Mouse (Mus musculus): ENCODE data around the gene Kdsr. TPM values are rescaled to one million over a fixed set of nuclear protein-coding genes. Genes with fewer than 3 reads are reported as not detected.

Gene Kdsr
- 10 to 100 TPM; 22.4 to 28.7 TPM for total RNA-seq (2021)

DNA sequence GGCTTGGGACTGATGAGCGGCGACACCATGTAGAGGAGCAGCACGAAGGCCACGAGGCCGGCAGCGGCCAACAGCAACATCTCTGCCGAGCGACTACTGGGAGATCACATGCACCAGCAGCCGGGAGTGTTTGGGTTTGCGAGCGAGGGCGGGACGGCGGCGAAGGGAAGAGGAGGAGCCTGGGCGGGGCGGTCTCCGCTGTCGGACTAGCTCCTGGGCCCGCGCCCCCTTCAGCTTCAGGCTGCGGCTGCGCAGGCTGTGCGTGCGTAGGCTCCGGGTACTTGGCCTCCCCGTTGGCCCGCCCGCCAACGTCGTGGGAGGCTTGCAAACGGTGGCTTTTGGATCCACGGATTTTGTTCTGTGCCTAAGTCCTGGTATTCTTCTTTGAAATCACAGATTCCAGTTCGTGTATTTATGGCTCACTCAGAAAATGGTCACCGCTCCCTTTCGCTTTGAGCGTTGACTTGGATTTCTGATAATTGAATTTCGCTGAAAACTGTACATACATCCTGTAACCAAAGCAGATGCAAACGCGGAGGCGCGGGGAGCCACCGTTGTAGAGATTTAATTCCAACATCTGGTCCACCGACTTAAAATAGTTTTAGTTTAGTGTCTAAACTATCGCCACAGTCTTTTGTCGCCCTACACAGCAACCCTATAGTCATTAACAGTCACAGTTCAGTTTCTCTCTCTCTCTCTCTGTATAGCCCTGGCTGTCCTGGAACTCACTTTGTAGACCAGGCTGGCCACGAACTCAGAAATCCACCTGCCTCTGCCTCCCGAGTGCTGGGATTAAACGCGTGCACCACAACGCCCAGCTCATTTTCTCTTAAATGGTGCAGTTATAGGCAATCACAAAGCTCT lies at the start of gene Kdsr:
Kdsr (minus strand) TSS at position 156 of the 864 bp plus-strand sequence.
- DNase-seq, result peak; percentile 98
- intact Hi-C loops (cut with DNase I), result no loop called here

DNA sequence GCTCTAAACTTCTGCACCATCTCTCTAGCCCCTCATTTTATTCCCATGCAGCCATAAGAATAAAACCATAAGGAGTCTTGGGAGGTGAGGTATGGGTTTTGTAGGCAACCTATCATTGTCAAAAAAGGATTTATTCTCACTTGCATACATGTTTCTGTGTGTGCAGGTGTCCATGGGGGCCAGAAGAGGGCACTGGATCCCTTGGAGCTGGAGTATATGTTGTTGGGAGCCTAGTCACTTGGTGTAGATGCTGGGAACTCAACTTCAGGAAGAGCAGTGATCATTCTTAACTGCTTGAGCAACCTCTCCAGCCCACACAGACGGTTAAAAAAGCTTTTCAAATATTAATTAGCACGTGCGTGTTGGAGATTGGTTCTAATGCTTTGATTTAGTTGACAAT lies 40.4 kb upstream of the Kdsr start:
- no peak for DNase-seq
- intact Hi-C loops (cut with DNase I), result no loop called here

DNA sequence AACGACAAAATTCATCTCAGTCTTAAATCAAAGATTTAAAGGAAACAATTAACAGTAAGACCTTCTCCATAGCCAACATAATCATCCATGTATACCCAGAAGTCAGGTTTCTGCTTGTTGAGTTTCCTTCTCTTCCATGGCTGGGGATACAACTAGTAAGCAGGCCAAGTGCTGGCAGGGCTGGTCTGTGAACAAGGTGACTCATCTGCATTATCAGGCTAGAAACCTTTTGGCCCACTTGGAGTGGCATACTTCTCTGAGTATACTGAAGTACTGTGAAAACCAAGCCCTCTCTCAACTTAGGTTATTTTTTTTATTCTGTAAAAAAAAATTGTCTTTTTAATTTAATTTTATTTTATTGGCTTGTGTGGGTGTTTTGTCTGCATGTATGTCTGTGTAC lies 39.9 kb upstream of the Kdsr start:
- intact Hi-C loops (cut with DNase I), result no loop called here
- no peak for DNase-seq

DNA sequence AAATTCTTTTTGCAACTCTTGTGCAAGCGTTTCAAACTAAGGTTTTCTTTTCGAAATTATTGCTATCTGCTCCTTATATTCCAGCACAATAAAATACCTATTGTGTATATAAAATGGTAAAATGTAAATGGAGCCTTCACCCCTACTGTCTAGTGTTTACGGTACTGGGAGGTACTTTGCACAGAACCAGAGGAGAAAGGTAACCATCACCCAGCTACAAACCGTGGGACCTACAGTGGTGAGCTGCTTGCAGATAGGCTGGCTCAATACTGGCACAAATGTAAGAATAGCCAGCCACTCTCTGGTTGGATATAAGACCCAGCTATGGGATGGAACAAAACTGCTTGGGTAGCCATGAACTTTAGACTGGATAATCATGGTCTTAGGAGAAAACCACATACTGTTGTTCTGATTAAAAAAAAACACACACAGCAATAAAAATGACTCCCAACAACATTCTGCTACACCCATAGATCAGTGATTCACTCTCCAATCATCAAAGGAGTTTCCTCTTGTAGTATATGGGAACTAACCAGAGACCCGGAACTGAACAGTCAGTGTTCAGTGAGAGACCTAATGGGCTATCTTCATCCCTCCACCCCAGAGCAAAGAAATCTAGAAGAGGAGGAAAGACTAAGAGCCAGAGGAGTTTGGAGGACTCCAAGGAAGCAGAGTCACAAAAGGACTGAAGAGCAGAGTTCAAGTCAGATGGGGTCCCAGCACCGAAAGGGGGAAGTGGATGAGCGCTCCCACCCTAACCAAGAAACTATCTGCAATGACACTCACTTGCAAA lies 37.7 kb upstream of the Kdsr start:
- intact Hi-C loops (cut with DNase I), result no loop called here
- no peak for DNase-seq

DNA sequence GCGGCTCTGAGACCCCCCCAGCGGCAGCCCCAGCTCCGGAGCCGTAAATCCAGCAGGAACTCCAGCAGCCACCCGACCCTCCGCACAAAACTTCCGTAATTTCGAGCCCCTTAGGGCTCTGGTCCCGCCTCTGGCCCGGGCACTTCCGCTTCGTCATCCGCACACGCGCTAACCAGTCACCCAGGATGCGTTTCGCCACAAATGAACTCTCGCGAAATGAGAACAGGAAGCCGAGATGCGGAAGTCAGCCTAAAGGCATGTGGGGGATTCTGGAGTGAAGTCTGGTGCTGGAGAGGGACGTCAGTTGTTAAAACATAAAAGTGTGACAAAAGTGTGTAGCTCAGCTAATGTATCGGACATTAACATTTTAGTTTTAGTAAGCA lies 37.0 kb upstream of the Kdsr start, which contains the start of gene Vps4b:
Vps4b (minus strand) TSS at position 187 of the 383 bp plus-strand sequence.
- intact Hi-C loops (cut with DNase I), result no loop called here
- peak; percentile 91 for DNase-seq

DNA sequence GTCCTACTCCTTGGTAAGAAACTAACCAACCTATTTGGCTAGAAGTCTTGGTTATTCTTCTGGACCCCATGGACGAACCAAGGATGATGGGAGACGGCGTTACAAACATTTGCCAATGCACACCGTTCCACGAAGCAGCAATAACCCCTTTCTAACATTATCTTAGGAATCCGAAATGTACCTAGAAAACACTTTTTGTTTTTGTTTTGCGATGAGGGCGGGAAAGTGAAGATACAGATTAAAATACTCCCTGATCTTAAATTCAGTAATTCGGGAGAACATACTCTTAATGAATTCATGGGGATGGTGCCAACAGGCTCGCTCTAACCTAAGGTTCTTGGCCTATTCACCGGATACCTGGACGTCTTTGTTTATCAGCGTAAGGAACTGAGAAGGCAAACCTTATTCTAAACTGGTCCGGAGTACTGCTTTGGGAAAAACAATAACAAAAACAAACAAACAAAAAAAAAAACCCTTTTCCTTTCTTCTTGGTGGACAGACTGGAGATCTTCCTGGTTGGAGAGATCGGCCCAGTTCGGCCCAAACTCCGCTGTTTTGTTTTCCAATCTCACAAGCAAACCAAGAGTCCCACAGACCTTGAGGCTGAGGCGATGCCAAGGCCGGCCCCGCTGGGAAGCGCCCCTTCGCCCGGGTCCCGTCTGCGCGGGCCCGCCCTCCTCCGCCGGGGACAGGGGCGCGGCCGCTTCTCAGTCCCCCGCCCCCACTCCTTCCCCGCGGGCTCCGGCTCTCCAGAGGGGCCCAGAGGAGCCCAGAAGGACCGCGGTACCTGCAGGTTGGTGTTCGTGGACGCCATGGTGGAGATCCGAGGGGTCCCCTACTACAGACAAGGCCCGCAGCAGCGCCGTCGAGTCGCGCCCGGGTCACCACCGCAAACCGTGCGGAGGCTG lies 36.4 kb upstream of the Kdsr start:
- DNase-seq, result peak; percentile 55
- intact Hi-C loops (cut with DNase I), result no loop called here

DNA sequence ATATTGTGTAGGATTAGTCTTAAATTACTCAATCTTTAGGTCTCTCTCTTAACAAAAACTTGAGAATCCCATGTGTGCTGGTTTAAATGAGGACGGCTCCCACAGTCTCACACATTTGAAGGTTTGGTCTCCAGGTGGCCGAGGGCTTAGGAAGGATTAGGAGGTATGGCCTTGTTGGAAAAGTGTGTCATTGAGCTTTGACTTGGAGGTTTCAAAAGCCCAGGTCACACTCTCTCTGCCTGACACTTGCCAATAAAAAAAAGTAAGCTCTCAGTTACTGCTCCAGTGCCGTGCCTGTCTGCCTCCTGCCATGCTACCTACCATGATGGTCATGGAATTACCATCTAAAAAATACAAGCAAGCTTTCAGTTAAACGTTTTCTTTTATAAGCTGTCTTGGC lies 15.4 kb upstream of the Kdsr start:
- intact Hi-C loops (cut with DNase I), result no loop called here
- DNase-seq, result no peak

DNA sequence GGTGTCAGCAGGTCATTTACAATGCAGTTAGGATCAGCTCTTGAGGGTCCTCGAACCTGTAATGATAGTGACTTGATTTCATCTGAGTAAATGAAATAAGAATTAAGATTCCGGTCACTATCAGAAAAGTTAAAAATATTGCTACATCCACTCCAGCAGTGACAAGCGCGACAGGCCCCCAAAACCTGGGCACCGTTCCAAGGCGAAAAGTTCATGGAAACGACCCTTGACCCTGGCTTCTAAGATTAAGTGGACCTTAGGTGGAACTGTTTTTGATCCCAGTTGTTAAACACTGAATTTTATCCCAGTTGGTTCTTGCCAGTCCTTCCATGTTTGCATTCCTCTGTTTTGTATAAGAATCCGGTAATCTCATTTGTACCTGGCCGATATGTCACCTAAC lies 14.6 kb upstream of the Kdsr start:
- DNase-seq, result no peak
- intact Hi-C loops (cut with DNase I), result no loop called here

DNA sequence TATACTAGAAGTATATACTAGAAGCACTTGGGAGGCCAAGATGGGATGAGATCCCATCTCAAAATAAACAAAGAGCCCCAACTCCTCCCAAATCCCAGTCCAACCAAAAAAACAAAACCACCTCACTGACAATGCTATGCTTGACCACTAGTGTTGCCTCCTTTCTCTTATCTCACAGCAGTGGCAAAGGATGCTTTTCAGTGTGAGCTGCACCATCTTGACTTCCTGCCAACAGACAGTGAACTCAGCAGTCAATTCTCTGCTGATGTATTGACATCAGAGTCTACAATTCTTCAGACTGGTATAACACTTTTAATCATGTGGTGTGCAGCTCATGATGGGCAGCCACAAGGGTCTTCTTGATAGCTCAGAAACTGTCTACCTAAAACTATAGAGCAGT lies 9.2 kb upstream of the Kdsr start:
- no peak for DNase-seq
- intact Hi-C loops (cut with DNase I), result no loop called here

DNA sequence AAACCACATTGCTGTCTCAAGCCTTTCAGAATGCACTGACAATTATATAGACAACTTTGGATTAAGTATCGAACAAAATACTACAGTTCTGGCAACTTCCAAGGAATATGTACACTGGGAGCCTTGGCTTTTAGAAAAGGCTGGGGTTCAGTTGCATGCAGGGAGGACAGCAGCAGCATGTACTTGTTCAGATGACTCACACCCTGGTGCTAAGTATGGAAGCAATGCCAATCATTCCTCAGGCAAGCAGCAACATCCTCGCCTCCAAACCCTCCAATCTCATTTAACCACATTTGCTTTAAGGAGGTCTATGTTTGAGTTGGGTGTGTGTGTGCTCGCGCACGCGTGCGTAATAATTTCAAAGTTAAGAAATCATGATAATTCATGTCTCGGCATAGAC lies 6.2 kb upstream of the Kdsr start:
- intact Hi-C loops (cut with DNase I), result no loop called here
- no peak for DNase-seq

DNA sequence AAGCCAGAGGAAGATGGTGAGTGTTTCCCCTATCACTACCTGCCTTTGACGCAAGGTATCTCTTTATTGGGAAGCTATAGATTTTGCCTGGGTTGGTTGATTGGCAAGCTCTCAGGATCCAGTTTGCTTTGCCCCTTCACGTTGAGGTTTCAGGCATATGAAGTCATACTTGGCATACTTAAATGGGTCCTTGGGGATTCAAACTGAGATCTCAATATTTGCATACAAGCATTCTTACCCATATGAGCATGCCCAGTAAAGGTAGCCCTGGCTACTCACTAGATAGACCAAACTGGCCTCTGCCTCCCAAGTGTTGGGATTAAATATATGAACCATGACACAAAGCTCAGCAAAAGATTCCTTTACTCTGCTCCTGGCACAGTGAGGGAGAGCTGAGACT lies 5.3 kb upstream of the Kdsr start:
- intact Hi-C loops (cut with DNase I), result no loop called here
- no peak for DNase-seq

DNA sequence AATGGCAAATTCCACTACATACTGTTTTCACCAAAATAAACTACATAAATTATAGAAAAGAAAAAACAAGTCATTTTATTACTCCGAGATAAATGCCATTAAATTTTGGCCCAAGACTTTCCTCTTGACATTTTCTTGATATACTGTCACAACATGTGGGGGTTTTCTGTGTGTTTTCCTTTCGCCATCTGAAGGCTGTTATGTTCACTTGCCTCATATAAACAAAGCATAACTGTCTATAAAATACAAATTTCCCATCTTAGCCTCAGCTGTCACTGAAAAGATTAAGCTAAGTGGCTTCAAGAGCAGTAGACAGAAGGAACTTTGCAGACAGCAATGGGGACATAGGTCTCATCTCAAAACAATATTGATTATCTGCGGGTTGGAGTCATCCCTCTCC lies 4.8 kb upstream of the Kdsr start:
- DNase-seq, result no peak
- intact Hi-C loops (cut with DNase I), result no loop called here

DNA sequence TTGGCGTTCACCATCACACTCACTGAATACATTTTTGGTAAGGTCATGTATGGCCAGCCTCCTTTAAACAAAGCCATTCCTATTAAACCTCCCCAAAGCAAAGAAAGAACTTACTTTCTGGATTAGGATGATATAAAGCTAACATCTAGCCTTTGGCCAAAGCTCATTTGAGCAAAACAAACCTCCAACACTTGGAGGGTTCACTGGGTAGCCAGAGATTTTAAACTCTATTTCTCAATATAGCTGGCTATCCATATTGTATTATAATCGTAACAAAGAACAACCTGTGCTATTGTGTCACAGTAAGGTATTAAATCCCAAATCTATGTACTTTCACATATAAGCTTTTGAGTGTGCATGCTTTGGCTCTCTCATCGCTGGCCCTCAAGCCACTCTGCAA lies 1.2 kb upstream of the Kdsr start:
- no peak for DNase-seq
- intact Hi-C loops (cut with DNase I), result no loop called here

DNA sequence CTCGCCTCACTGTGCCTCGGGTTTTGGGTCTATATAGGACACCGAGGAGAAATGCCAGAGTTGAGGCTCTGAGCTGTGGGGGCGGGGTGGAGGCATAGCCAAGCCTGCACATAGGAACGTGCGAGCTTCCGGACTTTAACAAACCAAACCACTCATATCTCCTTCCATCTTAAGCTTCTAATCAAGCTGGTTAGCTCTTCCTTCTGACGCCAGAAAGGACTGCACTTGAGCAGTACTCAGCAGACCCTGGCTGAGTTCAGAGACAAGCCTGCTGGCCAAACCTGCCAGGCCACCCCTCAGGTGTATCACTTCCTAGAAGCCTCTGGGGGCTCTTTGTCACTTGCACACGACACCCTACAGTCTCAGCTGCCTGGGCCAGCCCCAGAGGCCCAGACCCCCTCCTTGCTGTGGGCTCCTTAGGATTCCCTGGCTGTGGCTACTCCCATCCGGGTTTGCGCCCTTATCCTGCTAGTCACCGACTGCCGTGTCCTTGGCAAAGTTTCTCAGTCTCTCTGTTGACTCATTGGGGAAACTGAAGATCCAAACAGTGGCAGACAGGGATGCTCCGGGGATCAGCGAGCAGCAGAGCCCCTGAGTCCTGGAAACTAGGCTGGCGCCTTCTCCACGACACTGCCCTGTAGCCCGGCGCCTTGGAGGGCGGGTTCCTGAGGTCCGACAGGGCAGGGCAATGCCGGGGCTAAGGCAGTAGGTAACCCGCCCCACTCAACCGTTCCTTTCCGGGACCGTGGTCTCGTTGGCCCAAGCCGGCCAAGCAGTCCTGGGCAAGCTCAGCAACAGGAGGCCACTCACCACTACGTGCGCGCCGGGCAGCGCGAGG lies 574 bp downstream of the Kdsr start:
- intact Hi-C loops (cut with DNase I), result no loop called here
- peak; percentile 19 for DNase-seq

DNA sequence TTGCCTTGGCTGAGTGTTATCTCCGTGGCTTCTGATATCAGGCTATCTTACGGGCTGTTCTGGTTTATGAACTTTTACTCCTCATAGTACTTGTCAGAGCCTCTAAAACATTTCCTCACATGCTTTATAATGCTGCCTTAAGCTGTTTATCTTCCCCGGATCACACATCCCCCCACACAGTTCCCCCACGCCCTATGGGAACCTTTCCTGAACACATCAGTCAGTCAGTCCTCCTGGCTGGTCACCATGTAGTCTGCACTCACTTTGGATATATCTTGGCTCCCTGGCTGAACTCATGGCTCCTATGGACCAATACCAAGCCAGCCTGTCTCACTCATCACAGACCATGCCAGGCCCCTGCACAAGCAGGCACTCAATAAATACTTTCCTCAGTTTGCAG lies 2.9 kb downstream of the Kdsr start:
- no peak for DNase-seq
- intact Hi-C loops (cut with DNase I), result no loop called here

DNA sequence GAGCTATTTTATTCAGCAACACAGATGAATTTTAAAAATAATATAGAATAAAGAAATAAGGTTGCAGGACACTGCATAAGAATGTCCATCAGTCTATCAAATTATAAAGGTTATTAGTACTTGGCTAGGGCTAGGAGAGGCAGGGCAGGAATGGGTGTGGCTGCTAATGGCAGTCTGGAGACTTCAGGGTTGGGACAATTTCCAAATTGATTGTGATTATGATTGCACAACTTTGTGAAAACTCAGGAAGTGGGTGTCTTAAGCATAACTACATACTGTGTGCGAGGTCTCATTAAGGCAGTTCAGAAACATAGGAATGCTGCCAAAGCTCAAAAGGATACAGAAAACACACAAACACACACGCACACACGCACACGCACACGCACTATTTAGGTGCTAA lies 7.5 kb downstream of the Kdsr start:
- intact Hi-C loops (cut with DNase I), result no loop called here
- DNase-seq, result no peak

DNA sequence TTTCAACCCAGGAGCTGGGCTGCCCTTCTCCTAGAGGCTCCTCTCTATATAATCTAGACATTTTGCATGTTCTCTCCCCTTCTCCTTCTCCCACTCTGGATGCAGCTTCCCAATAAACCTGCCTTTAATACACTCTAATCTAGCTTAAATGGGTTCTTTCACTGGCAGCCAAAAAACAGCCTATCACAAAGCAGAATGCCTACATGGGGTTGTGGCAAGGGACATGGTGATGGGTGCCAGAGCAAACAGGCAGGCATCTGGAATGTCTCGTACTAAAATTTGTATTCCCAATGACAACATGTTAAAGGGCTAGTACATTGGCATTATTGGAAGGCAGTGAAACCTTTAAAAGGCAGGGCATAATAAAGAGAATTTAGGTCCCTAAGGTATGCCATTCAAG lies 8.9 kb downstream of the Kdsr start:
- no peak for DNase-seq
- intact Hi-C loops (cut with DNase I), result no loop called here

DNA sequence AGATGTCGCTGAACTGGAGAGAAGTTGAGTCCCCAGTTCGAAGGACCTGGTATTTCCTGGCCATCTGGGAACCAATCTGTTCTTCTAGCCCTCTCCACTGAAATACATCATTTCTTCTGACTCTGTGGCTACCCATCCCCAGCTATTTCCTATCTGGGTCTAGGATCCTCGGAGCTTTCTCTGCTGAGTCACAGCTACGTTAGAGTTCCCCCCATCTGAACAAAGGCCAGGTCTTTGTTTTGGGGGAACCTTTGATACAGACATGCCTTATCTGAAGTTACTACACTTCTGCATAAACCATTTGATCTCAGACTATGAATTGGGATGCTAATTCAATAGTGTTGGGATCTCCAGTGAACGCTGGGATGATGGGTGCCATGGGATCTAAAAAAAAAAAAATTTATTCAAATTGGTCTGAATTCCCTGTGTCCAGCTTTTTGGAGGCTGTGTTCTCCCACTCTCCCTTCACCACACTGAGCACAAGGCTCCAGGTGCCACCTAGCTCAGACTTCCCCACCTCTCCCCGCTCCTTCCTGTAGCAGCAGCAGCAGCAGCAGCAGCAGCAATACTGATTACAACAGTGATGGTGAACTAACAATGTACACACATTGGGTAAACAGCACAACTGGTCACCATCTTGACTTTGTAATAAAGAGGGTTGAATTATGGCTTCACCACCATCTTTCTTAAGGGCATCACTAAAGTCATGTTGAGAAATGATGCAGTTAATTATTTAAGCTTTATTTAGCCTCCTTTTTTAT lies 10.8 kb downstream of the Kdsr start:
- DNase-seq, result no peak

DNA sequence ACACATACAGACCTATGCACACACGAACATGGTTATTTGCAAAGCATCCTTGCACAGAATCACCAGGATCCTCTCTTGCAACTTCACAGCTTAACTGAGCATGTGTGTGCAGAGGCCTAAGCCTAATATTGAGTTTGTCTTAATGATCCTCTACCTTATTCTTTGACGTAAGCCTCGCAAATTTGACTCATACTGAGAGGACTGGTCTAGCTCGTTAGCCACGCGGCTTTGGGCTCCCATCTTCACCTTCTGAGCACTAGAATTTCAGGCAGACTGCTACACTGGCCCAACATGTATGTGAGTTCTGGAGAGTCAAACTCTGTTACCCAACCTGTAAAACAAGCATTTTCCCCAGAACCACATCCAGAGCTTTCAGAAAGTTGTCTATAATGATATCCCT lies 16.5 kb downstream of the Kdsr start:
- DNase-seq, result no peak
- intact Hi-C loops (cut with DNase I), result no loop called here

More for the DNA sequence above, 10.8 kb downstream of the Kdsr start:
- intact Hi-C loops (cut with DNase I), result no loop called here
